Mouse (Mus musculus) limb, embryonic 14.5 days (tissue): ENCODE measurements around the gene Sucla2. TPM values are rescaled to one million over a fixed set of nuclear protein-coding genes. Genes with fewer than 3 reads are reported as not detected.

Experiments
- ATAC-seq: fragments of 200-750 bp; cut with Nextera tagmentation; 2 replicates; pipeline ENCODE4 v1.8.0; 2017; ENCODE audit warnings: low read depth, moderate number of reproducible peaks, moderate TSS enrichment; ENCODE audit not compliant: low FRiP score
- DNase-seq: peaks from one replicate; pipeline ENCODE4 v3.0.0-alpha.2; 2015; ENCODE audit warnings: low spot score
- H3K27ac ChIP-seq: fragments of 300-500 bp; sonication (generic); replicated peaks from 2 replicates; pipeline ENCODE4 v1.5.1; 2014; ENCODE audit warnings: low read depth, mild to moderate bottlenecking, low read length, moderate library complexity, mixed read lengths
- H3K27me3 ChIP-seq: fragments of 300-500 bp; sonication (generic); 2 replicates; pipeline ENCODE4 v1.6.1; 2014; ENCODE audit warnings: low read length, mixed read lengths; ENCODE audit not compliant: control insufficient read depth, insufficient read depth
- H3K36me3 ChIP-seq: fragments of 300-500 bp; sonication (generic); 2 replicates; pipeline ENCODE4 v1.6.1; 2014; ENCODE audit warnings: mild to moderate bottlenecking, low read length, moderate library complexity, mixed read lengths; ENCODE audit not compliant: control insufficient read depth, insufficient read depth
- H3K4me1 ChIP-seq: fragments of 300-500 bp; sonication (generic); 2 replicates; pipeline ENCODE4 v1.6.1; 2014; ENCODE audit warnings: antibody characterized with exemption, low read length, mixed read lengths; ENCODE audit not compliant: control insufficient read depth, insufficient read depth
- H3K4me2 ChIP-seq: fragments of 300-500 bp; sonication (generic); replicated peaks from 2 replicates; pipeline ENCODE4 v1.6.1; 2014; ENCODE audit warnings: low read depth, mild to moderate bottlenecking, low read length, moderate library complexity; ENCODE audit not compliant: severe bottlenecking
- H3K4me3 ChIP-seq: fragments of 300-500 bp; sonication (generic); replicated peaks from 2 replicates; pipeline ENCODE4 v1.5.1; 2014; ENCODE audit warnings: low read length
- H3K9ac ChIP-seq: fragments of 300-500 bp; sonication (generic); 2 replicates; pipeline ENCODE4 v1.6.1; 2014; ENCODE audit warnings: mild to moderate bottlenecking, low read depth, low read length, moderate library complexity; ENCODE audit not compliant: severe bottlenecking
- H3K9me3 ChIP-seq: fragments of 300-500 bp; sonication (generic); 2 replicates; pipeline ENCODE4 v1.6.1; 2016; ENCODE audit warnings: low read length; ENCODE audit not compliant: control insufficient read depth
- POLR2A ChIP-seq: fragments of 200-500 bp; IDR thresholded peaks from 2 replicates; pipeline ENCODE4 v1.8.0; 2012; ENCODE audit warnings: inconsistent platforms, mild to moderate bottlenecking, moderate library complexity, borderline replicate concordance; ENCODE audit not compliant: insufficient read depth, insufficient read length; ENCODE audit errors: extremely low read depth
- WGBS: fragments of 180-500 bp; shearing (Covaris S2); extraction: QIAGEN DNeasy Blood & Tissue Kit; methylation state at CpG from one replicate; pipeline ENCODE4 v1.1.7; 2014; 5-methylcytosine and 5-hydroxymethylcytosine counted together
- polyA plus RNA-seq, 2 experiments: library from polyadenylated mRNA; depleted of rRNA in 1 of 2; stranded (reverse) in 1 of 2; unstranded in 1 of 2; fragments of >200 nt; fragmentation: Nextera tagmentation in 1 of 2; extraction: Ambion mirVana in 1 of 2; gene quantifications; 2 replicates each; pipeline versions ENCODE4 v1.2.1 to v1.2.3; 2012 to 2014

Gene Sucla2
- polyA plus RNA-seq, 2 experiments: 55.6 to 94.4 TPM

DNA sequence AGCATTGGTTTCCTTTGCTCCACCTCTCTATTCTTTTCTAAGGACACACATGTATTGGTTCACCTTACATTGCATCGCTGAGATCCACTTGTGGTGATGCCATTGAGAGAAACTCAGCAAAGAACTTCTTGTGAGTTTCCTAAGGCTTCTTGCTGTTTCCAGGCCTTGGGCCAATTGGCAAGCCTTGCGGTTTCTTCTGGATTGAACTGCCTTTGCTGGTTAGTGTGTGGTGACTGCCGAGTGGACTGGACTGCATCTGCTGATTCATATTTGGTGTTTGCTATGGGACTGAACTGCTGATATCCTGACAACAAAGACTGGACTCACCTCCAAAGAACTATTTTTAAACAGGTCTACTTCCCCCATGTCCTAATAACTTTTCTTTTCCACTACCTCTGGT is 109.2 kb downstream of the Sucla2 start:
- Histone ChIP-seq H3K27me3 (no peaks in the 10 kb centered on the region), H3K9me3 (no peaks in the 10 kb centered on the region), H3K4me1 (no peaks in the 10 kb centered on the region), H3K9ac (no peak overlapping the region), H3K4me2 (no peak overlapping the region), H3K36me3 (no peaks in the 10 kb centered on the region), H3K4me3 (no peak overlapping the region), H3K27ac (no peak overlapping the region)
- TF ChIP-seq POLR2A: no peak
- ATAC-seq (no peak), DNase-seq (no peak)
- WGBS: 81% methylated on average over 3 of the region's 3 CpGs

DNA sequence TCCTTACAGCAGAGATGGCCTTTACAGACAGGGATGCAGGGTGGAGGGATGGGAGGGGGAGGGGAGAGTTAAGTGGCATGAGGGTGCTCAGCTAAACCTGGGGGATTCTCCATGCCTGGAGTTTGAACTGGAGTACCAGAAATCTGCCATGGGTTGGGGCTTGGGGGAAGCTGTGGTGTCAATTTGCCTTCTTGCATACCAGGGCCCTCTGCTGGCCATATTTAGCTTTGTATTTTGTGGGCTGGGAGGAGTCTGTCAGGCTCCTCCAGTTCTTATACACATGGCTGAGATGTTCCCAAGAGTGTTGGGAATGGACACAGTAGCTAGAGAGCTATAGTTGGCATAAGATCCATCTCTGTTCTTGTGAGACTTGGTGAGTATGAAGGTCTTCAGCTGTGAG is 112.3 kb downstream of the Sucla2 start:
- no peaks in the 10 kb centered on the region for H3K27me3 ChIP-seq
- ATAC-seq (no peak), DNase-seq (no peak)
- no peaks in the 10 kb centered on the region for H3K36me3 ChIP-seq
- no peaks in the 10 kb centered on the region for H3K4me1 ChIP-seq
- H3K4me2 ChIP-seq: no peak overlapping the region
- H3K9me3 ChIP-seq: no peaks in the 10 kb centered on the region
- no peak overlapping the region for H3K4me3 ChIP-seq
- H3K9ac ChIP-seq: no peak overlapping the region
- TF ChIP-seq POLR2A: no peak
- no peak overlapping the region for H3K27ac ChIP-seq

Other genes with a start within 250 kb of the Sucla2 start
- 14.9 and 15.6 TPM in 2 replicates for gene Rb1, start 199.5 kb upstream of the Sucla2 start, polyA plus RNA-seq (2012; rRNA removed)
- 29.6 and 31.0 TPM in 2 replicates for gene Rb1, start 199.5 kb upstream of the Sucla2 start, polyA plus RNA-seq (2014; fragmentation: Nextera tagmentation; extraction: Ambion mirVana)
- gene Itm2b, start 140.0 kb upstream of the Sucla2 start, polyA plus RNA-seq (2012; rRNA removed): 511 and 533 TPM in 2 replicates
- 971 and 997 TPM in 2 replicates for gene Itm2b, start 140.0 kb upstream of the Sucla2 start, polyA plus RNA-seq (2014; fragmentation: Nextera tagmentation; extraction: Ambion mirVana)
- 41.1 and 59.0 TPM in 2 replicates for gene Med4, start 15.3 kb upstream of the Sucla2 start, polyA plus RNA-seq (2012; rRNA removed)
- 78.8 and 83.4 TPM in 2 replicates for gene Med4, start 15.3 kb upstream of the Sucla2 start, polyA plus RNA-seq (2014; fragmentation: Nextera tagmentation; extraction: Ambion mirVana)
- gene Nudt15, start 22.9 kb downstream of the Sucla2 start, polyA plus RNA-seq (2012; rRNA removed): 2.1 and 2.2 TPM in 2 replicates
- gene Nudt15, start 22.9 kb downstream of the Sucla2 start, polyA plus RNA-seq (2014; fragmentation: Nextera tagmentation; extraction: Ambion mirVana): 4.9 and 5.8 TPM in 2 replicates
- gene Gm21750, start 135.9 kb downstream of the Sucla2 start, polyA plus RNA-seq (2012; rRNA removed): not detected in 2 replicates
- not detected in 2 replicates for gene Gm21750, start 135.9 kb downstream of the Sucla2 start, polyA plus RNA-seq (2014; fragmentation: Nextera tagmentation; extraction: Ambion mirVana)